Mouse (Mus musculus): ENCODE measurements around the gene Bcar3. TPM values are rescaled to one million over a fixed set of nuclear protein-coding genes. Genes with fewer than 3 reads are reported as not detected.

The Bcar3 gene
- total RNA-seq, 2 experiments from 2014 or later, result 9.3 to 10.0 TPM

GRCm38 (mm10) chr3:122290696-122291095, 3.2 kb upstream of the Bcar3 start:
- intact Hi-C loops (cut with DNase I), result loop anchor here (2.0 to 5.0 kb wide), 2 partner anchors 16 to 43 kb away; partner anchors contain the start of genes Dnttip2 and Gclm
- DNase-seq, result peak; percentile 61 to 63

- intact Hi-C loops (cut with DNase I), result loop anchor here (2.0 to 5.0 kb wide), 2 partner anchors 17 to 45 kb away; partner anchors contain the start of genes Dnttip2 and Gclm
These were observed 2.1 kb upstream of the Bcar3 start for GRCm38 (mm10) chr3:122291828-122292227.

GRCm38 (mm10) chr3:122292300-122293222, 1.4 kb upstream of the Bcar3 start:
- intact Hi-C loops (cut with DNase I), result loop anchor here (5.0 kb wide), 1 partner anchor 45 kb away; the partner anchor contains the start of gene Gclm
- peak; percentile 97 for DNase-seq

More at GRCm38 (mm10) chr3:122291828-122292227, 2.1 kb upstream of the Bcar3 start:
- peak; percentile 54 to 61 for DNase-seq

GRCm38 (mm10) chr3:122293223-122293953, 548 bp upstream of the Bcar3 start:
- intact Hi-C loops (cut with DNase I), result loop anchor here (5.0 kb wide), 1 partner anchor 46 kb away; the partner anchor contains the start of gene Gclm

GRCm38 (mm10) chr3:122295511-122295910, 1.6 kb downstream of the Bcar3 start:
- intact Hi-C loops (cut with DNase I), result loop anchor here (5.0 kb wide), 1 partner anchor 342 kb away; no protein-coding TSS in a partner anchor
- DNase-seq, result peak; percentile 70 to 75

More at GRCm38 (mm10) chr3:122293223-122293953, 548 bp upstream of the Bcar3 start:
- DNase-seq, result no peak

- no peak for DNase-seq
- intact Hi-C loops (cut with DNase I), result loop anchor here (5.0 kb wide), 1 partner anchor 340 kb away; no protein-coding TSS in a partner anchor
These were observed 3.0 kb downstream of the Bcar3 start for GRCm38 (mm10) chr3:122296979-122297378.

DNA sequence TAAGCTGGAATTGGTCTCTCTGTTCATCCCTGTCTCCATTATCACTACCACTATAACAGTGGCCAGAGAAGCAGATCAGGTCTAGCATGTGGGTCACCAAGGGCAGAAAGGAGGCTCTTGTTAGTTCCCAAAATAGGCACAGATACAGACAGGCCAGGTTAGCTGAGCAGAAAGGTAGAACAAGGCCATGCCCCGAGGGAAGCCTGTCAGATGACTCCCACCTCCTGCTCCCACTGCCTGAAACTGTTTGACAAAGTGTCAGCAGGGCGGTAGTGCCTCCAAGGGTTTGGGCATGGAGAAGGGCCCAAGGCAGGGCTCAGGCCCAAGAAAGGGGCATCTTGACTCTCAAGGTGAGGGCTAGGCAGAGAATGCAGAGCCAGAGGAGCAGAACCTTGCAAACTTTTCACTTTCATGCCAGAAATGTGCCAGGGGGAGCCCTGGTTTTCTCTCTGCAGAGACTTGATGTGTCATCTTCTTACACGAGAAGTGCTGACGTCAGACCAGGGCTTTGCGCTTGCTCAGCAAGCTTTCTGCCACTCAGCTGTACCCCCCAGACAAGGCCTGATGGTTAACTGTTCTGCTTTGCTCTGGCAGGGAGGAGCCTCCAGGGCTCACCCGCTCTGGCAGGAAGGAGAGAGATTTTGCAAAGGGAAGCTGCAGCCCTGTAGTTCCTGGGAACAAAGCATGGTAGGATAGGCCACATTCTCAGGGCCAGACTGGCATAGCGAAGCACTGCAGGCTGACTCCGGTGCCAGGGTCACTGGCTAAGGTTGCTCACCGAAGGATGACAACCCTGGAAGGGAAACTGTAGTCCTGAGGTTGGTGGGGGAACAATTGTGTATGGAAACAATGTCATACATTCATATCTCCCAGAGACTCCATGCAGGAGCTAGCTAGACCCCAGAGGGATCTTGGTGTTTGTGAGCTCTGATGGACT, 7.3 kb downstream of the Bcar3 start:
- DNase-seq, result peak; percentile 49 to 51
- intact Hi-C loops (cut with DNase I), result no loop called here

DNA sequence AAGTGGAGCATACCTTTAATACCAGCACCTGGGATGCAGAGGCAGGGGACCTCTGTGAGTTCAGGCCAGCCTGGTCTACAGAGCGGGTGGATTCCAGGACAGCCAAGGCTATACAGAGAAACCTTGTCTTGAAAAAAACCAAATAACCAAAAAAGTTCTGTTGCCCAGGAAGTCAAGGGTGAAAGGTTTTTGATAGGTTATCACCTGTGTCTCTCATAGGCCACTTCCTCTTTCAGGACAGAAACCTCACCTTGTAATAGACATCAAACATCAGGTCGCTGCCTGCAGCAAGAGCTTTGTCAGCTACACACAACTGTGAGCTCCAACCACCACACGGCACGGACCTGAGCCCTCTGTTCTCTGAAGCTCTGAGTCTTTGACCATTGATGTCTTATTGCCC, 10.6 kb downstream of the Bcar3 start:
- intact Hi-C loops (cut with DNase I), result no loop called here

GRCm38 (mm10) chr3:122307894-122308671, 14.1 kb downstream of the Bcar3 start:
- no peak for DNase-seq

More for the DNA sequence above, 10.6 kb downstream of the Bcar3 start:
- DNase-seq, result no peak

DNA sequence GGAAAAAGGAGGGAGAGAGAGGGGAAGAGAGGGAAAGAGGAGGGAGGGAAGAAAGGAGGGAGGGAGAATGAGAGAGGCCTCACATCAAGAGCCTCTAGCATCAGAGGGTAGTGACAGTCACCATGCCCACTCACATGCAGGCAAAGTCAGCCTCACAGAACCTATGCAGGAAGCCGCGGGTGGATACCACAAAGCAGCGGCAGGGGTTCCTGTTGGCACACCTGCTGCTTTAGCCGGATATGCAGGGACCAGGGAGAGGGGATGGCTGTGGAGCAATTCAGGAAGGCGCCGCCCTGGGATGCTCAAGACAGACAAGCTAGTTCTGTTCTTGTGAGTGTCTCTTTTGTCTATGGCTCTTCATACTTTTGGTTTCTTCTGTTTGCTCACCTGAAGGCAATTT, 15.0 kb downstream of the Bcar3 start:
- intact Hi-C loops (cut with DNase I), result no loop called here

More at GRCm38 (mm10) chr3:122307894-122308671, 14.1 kb downstream of the Bcar3 start:
- intact Hi-C loops (cut with DNase I), result no loop called here

DNA sequence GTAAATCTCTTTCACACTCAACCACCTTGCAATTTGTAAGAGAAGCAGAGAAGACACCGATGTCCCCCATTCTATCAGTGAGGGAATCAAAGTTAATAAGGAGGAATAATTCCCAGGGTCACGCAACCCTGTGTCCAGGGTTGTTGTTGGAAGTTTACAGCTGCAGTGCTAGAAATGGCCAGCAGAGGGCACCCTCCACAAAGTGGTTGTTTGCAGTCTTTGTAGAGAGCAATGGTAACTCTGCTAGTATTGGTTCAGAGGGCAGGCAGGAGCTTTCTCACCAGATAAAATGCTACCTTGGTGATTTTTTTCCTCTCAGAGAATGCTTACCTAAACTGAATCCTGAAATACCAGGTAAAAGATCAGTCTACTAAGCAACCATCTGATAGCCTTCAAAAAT, 18.1 kb downstream of the Bcar3 start:
- DNase-seq, result peak; percentile 86 to 93
- intact Hi-C loops (cut with DNase I), result loop anchor here (1.0 to 5.0 kb wide), 4 partner anchors 110 to 327 kb away; no protein-coding TSS in a partner anchor

More for the DNA sequence above, 15.0 kb downstream of the Bcar3 start:
- DNase-seq, result no peak

DNA sequence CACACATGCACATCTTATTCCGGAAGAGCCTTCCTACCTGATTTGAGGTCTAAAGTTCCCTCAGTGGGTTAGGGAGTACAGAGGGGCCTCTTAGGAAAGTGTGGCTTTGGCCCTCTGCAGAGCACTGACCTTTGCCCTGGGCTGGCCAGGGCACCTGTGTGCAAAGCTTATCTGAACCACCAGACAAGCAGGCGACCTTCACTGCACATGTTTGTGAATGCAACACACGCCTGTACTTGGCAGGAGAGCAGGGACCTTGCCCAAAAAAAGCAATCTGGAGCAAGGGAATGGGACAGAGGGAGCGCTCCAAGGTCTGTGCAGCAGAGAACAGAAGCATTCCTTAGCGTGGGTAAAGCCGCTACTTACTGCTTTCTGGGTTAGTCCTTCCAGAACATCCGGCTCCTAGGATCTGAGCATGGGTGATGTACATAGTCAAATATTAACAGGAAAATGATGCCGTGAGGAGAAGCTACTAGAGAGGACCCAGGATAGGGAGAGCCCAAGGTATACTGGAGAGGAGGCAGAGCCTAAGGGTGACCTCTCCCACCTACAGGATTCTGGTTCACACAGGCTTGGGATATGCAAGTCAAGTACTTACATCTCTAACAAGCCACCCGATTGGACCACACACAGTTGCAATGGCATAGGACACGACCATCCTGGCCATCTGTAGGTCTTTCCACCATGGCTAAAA, 19.1 kb downstream of the Bcar3 start:
- intact Hi-C loops (cut with DNase I), result loop anchor here (1.0 to 5.0 kb wide), 4 partner anchors 109 to 326 kb away; no protein-coding TSS in a partner anchor
- no peak for DNase-seq

GRCm38 (mm10) chr3:122313936-122314335, 20.0 kb downstream of the Bcar3 start:
- intact Hi-C loops (cut with DNase I), result loop anchor here (2.0 to 5.0 kb wide), 3 partner anchors 108 to 325 kb away; no protein-coding TSS in a partner anchor
- DNase-seq, result peak in 1 of 2 experiments; percentile 39

- intact Hi-C loops (cut with DNase I), result no loop called here
- DNase-seq, result no peak
These were observed 22.7 kb downstream of the Bcar3 start for GRCm38 (mm10) chr3:122316621-122317020.

DNA sequence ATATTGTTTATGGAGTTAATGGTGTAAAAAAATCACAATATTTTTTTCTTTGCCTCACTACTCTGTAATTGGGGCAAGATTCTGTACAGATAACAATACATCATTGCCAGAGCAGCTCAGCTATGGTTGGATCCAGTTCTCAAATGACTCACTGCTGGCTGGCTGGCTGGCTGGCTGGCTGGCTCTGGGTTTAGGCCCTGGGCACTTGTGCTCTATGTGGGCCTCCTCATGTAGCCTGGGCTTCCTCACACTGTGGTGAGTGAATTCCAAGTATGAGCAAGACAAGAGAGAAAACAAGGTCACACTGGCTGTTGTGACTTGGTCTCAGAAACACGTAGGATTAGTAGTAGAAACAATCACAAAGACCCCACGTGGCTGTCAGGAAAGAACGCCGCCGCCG, 23.4 kb downstream of the Bcar3 start:
- intact Hi-C loops (cut with DNase I), result no loop called here

DNA sequence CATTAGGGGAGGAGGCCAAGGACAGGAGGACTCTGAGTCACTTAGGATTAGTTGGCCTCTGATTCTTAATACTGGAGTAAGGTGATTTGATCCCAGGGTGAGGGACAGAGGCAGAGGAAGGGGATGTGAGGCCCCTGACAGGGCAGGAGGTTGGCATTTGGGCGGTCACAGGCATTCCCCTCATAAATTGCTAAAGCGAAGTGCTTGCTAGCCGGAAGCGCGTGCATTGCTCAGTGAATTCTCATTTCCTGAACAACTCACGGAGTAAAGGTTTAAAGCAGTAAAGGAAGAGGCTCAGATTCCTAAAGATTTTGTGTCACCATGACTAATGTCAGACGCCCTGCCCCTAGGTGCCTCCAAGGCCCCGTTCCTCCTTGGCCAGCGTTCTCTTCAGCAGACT, 28.3 kb downstream of the Bcar3 start:
- intact Hi-C loops (cut with DNase I), result no loop called here
- no peak for DNase-seq

More for the DNA sequence above, 23.4 kb downstream of the Bcar3 start:
- DNase-seq, result no peak

DNA sequence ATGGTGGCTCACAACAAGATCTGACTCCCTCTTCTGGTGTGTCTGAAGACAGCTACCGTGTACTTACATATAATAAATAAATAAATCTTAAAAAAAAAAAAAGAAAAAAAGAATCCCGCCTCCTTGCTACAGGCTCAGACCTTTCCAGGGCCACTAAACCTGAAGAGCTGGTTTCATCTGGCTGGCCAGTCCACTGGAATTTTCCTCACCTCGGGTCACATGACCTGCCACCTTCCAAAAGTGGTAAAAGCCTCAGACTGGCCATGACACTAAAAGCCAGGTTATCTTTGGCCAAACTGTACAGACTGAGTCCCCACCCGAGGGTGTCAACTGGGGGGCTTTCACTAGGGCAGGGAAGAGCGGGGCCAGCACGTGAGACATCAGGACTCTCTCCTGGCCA, 29.9 kb downstream of the Bcar3 start:
- intact Hi-C loops (cut with DNase I), result no loop called here
- DNase-seq, result no peak

DNA sequence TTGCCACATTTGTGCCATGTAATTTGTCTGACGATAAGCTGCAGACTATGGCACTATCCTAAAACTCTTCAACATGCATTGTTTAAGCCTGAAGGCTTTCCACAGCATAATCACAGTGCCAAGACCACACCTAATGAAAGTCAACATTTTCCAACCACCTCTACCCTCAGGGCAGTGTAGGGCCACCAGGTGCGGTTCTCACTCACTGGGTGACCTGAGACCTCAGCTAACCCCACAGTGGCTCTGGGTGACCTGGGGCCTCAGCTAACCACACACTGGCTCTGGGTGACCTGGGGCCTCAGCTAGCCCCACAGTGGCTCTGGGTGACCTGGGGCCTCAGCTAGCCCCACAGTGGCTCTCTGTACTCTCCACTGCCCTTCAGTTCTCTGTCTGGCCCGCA, 30.6 kb downstream of the Bcar3 start:
- DNase-seq, result no peak
- intact Hi-C loops (cut with DNase I), result no loop called here

Data from heart, postnatal 10 days (tissue).